Mouse (Mus musculus): ENCODE measurements around the gene Susd3.

Gene Susd3

GRCm38 (mm10) chr13:49188219-49188965, 60.1 kb downstream of the Susd3 start:
- in situ Hi-C loops (cut with MboI, MseI): no loop called here

DNA sequence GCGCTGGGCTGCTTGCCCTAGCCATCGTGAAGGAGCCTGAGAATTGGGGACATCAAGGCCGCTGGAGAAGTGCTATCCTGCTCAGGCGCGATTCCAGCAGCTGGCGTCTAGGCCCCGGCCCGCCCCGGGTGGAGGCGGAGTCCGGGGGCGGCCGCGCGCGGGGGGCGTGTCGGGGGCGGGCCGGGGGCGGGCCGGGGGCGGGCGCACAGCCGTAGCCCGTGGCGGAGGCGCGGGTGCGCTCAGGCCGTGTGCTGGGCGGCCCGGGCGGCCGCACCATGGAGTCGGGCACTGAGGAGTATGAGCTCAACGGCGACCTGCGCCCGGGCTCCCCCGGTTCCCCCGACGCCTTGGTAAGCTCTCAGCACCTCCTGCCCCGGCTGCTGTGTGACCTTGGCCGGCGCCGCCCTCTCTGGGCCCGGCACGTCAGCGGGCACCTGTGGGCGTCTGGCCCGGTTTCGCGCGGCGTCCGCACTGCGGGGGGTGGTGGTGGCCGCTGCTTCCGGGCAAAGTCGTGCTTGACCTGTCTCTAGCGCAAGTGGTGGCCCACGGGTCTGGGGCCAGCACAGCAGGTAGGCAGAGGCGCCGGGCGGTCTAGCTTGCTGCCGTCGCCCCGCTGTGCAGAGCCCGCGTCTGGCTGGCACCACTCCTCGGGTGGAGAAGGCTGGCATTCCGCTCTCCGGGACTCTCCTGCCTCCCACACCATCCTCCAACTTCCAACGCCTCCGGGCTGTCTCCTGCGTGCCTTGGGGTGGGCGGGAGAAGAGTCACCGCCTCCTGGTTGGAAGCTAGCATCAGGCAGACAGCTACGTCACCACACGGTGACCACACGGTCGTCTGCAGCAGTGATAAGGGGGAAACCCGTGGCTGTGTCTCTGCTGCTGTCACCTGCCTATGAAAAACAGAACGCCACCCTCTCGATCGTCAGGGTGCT, 61.0 kb downstream of the Susd3 start, which contains the start of gene Ninj1:
Ninj1 (plus strand) TSS at position 198 of the 931 bp plus-strand sequence.
- in situ Hi-C loops (cut with MboI, MseI): no loop called here

GRCm38 (mm10) chr13:49186798-49187287, 61.7 kb downstream of the Susd3 start:
- in situ Hi-C loops (cut with MboI, MseI): no loop called here

- in situ Hi-C loops (cut with MboI, MseI): no loop called here
Measured at GRCm38 (mm10) chr13:49183646-49184045, 64.9 kb downstream of the Susd3 start.

- in situ Hi-C loops (cut with MboI, MseI): no loop called here
Measured at GRCm38 (mm10) chr13:49183161-49183560, 65.3 kb downstream of the Susd3 start.

- in situ Hi-C loops (cut with MboI, MseI): no loop called here
Measured at GRCm38 (mm10) chr13:49181411-49181984, 67.0 kb downstream of the Susd3 start.

GRCm38 (mm10) chr13:49180691-49181090, 67.8 kb downstream of the Susd3 start:
- in situ Hi-C loops (cut with MboI, MseI): no loop called here
